Mouse (Mus musculus): ENCODE data around the gene Gpr161. TPM values are rescaled to one million over a fixed set of nuclear protein-coding genes. Genes with fewer than 3 reads are reported as not detected.

Gpr161 gene
- polyA plus RNA-seq, 1 experiment from 2014 or later = 4.7 TPM

DNA sequence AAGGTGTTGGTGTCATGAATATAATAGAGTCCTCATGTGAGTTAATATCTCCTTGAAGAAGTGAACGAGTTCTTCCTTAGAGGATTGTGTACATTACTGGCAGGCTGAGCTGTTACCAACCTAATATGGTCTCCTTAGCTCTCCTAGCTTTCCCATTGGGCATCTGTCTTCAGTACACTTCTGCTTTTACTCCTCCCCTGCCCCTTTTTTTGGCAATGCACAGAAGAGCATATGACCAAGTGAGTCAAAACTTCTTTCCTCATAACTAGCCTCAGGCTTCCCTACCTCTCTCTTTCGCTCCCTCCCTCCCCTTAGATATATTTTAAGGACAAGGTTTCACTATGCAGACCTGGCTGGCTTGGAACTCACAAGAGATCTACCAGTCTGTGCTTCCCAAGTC, 67.7 kb downstream of the Gpr161 start:
- Histone ChIP-seq H3K27me3 (replicated peaks; ENCODE audit: control insufficient read depth, insufficient read depth, low read length) (no peaks in the 10 kb centered on the region), H3K9ac (replicated peaks; ENCODE audit: low read depth, low read length) (no peak overlapping the region), H3K9me3 (ENCODE audit: control insufficient read depth, low read length) (no peaks in the 10 kb centered on the region), H3K4me1 (replicated peaks; ENCODE audit: control insufficient read depth, insufficient read depth, low read length) (no peaks in the 10 kb centered on the region), H3K36me3 (ENCODE audit: control insufficient read depth, insufficient read depth) (no peaks in the 10 kb centered on the region), H3K4me3 (replicated peaks; ENCODE audit: low read length) (no peak overlapping the region), H3K4me2 (ENCODE audit: low read length) (no peak overlapping the region), H3K27ac (ENCODE audit: low read length) (no peak overlapping the region)
- no peak for ATAC-seq
- 92% methylated on average over 2 of the region's 2 CpGs for WGBS

DNA sequence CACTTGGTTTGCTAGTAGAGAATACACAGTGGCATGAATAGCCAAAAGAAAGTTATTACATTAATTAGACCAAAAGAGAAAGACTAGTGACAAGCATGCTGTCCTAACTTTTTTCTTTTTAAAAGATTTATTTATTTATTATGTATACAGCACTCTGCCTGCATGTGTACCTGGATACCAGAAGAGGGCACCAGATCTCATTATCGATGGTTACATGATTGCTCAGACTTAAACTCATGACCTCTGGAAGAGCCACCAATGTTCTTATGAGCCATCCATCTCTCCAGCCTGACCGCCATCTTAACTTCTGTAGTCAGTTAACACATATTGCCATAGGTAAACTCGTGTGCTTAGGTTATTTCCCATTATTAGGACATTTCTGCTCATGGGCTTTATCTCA, 69.5 kb downstream of the Gpr161 start:
- no peak overlapping the region for H3K4me3 ChIP-seq (replicated peaks; ENCODE audit: low read length)
- no peaks in the 10 kb centered on the region for H3K4me1 ChIP-seq (replicated peaks; ENCODE audit: control insufficient read depth, insufficient read depth, low read length)
- H3K36me3 ChIP-seq (ENCODE audit: control insufficient read depth, insufficient read depth) = no peaks in the 10 kb centered on the region
- H3K9ac ChIP-seq (replicated peaks; ENCODE audit: low read depth, low read length) = no peak overlapping the region
- 93% methylated on average over 3 of the region's 3 CpGs for WGBS
- H3K4me2 ChIP-seq (ENCODE audit: low read length) = no peak overlapping the region
- H3K27me3 ChIP-seq (replicated peaks; ENCODE audit: control insufficient read depth, insufficient read depth, low read length) = no peaks in the 10 kb centered on the region
- no peaks in the 10 kb centered on the region for H3K9me3 ChIP-seq (ENCODE audit: control insufficient read depth, low read length)
- H3K27ac ChIP-seq (ENCODE audit: low read length) = no peak overlapping the region
- ATAC-seq = no peak

GRCm38 (mm10) chr1:165370990-165371389, 75.4 kb downstream of the Gpr161 start:
- ATAC-seq = no peak
- 95% methylated on average over 4 of the region's 4 CpGs for WGBS
- no peak overlapping the region for H3K27ac ChIP-seq (ENCODE audit: low read length)
- H3K4me2 ChIP-seq (ENCODE audit: low read length) = no peak overlapping the region
- H3K9me3 ChIP-seq (ENCODE audit: control insufficient read depth, low read length) = no peaks in the 10 kb centered on the region
- no peak overlapping the region for H3K4me3 ChIP-seq (replicated peaks; ENCODE audit: low read length)
- H3K4me1 ChIP-seq (replicated peaks; ENCODE audit: control insufficient read depth, insufficient read depth, low read length) = no peaks in the 10 kb centered on the region
- H3K27me3 ChIP-seq (replicated peaks; ENCODE audit: control insufficient read depth, insufficient read depth, low read length) = no peaks in the 10 kb centered on the region
- H3K9ac ChIP-seq (replicated peaks; ENCODE audit: low read depth, low read length) = no peak overlapping the region
- H3K36me3 ChIP-seq (ENCODE audit: control insufficient read depth, insufficient read depth) = no peaks in the 10 kb centered on the region

DNA sequence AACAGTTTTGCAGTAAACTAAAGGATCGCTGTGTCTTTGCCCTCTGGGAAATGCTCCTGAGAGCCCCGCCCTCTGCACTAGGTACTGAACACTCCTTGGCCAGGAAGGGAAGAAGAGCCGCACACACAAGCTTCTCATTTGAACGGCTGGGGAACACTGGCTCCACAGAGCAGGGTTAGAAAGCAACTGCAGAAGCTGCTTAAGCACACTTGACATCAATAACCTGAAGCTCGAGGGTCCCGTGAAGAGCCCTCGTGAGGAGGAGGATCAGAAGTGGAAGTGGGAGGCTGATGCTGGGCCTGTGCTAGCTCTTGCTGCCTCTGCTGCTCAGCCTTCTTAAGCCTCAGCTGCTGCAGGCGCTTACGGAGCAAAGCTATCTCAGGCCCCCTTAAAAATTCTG, 78.2 kb downstream of the Gpr161 start:
- H3K9ac ChIP-seq (replicated peaks; ENCODE audit: low read depth, low read length) = no peak overlapping the region
- H3K4me1 ChIP-seq (replicated peaks; ENCODE audit: control insufficient read depth, insufficient read depth, low read length) = no peaks in the 10 kb centered on the region
- H3K4me2 ChIP-seq (ENCODE audit: low read length) = no peak overlapping the region
- no peaks in the 10 kb centered on the region for H3K27me3 ChIP-seq (replicated peaks; ENCODE audit: control insufficient read depth, insufficient read depth, low read length)
- no peak overlapping the region for H3K27ac ChIP-seq (ENCODE audit: low read length)
- H3K9me3 ChIP-seq (ENCODE audit: control insufficient read depth, low read length) = no peaks in the 10 kb centered on the region
- no peak overlapping the region for H3K4me3 ChIP-seq (replicated peaks; ENCODE audit: low read length)
- no peak for ATAC-seq
- H3K36me3 ChIP-seq (ENCODE audit: control insufficient read depth, insufficient read depth) = no peaks in the 10 kb centered on the region
- WGBS = 62% methylated on average over 9 of the region's 9 CpGs

Other genes with a start within 250 kb of the Gpr161 start
- gene Tbx19, start 135.0 kb upstream of the Gpr161 start, polyA plus RNA-seq (2015; fragmentation: Nextera tagmentation; extraction: Ambion mirVana) = not detected in 2 replicates
- gene Sft2d2, start 101.4 kb upstream of the Gpr161 start, polyA plus RNA-seq (2015; fragmentation: Nextera tagmentation; extraction: Ambion mirVana) = 4.8 and 6.0 TPM in 2 replicates
- gene Tiprl, start 58.8 kb upstream of the Gpr161 start, polyA plus RNA-seq (2015; fragmentation: Nextera tagmentation; extraction: Ambion mirVana) = 168 and 170 TPM in 2 replicates
- gene Dcaf6, start 164.7 kb downstream of the Gpr161 start, polyA plus RNA-seq (2015; fragmentation: Nextera tagmentation; extraction: Ambion mirVana) = 17.4 and 17.5 TPM in 2 replicates
- gene Mpc2, start 164.8 kb downstream of the Gpr161 start, polyA plus RNA-seq (2015; fragmentation: Nextera tagmentation; extraction: Ambion mirVana) = 162 TPM in 2 replicates
- gene Adcy10, start 189.4 kb downstream of the Gpr161 start, polyA plus RNA-seq (2015; fragmentation: Nextera tagmentation; extraction: Ambion mirVana) = 0.22 and 0.29 TPM in 2 replicates

Measured in forebrain, embryonic 16.5 days (tissue).